Mouse (Mus musculus): ENCODE data around the gene Rtn4. TPM values are rescaled to one million over a fixed set of nuclear protein-coding genes. Genes with fewer than 3 reads are reported as not detected.
"Not testable (repeated sequence)": the region's sequence is repeated elsewhere in the genome, so short reads cannot be mapped to it uniquely, and the experiment has no call there.

Gene Rtn4
- polyA plus RNA-seq, 1 experiment from 2014 or later, result 73.7 TPM

DNA sequence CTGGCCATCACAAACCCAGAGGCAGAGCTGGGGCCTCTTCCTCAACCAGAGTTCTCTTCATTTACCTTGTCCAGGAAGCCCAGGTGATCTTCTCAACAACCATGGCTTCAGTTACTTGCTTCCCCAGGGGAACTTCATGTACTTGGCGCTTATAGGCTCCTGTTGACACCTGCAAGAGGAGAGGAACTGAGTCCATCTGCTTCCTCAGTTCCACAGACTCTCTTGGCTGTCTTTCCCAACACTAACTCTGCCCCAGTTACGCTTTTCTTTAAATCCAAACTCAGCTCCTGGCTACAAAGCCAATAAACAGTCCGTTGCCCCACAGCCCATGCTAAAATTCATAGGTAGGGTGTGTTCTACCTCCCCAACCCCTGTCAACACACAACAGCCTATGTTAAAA lies 54.6 kb downstream of the Rtn4 start:
- Histone ChIP-seq H3K4me3 (ENCODE audit: low read depth, low read length) (no peak overlapping the region), H3K27ac (ENCODE audit: low read depth, low read length) (no peak overlapping the region), H3K36me3 (ENCODE audit: control insufficient read depth, insufficient read depth, low read length) (peaks cover 5% of the 10 kb centered on the region; the same call in 1 of the 2 replicates), H3K27me3 (ENCODE audit: control insufficient read depth, insufficient read depth, low read length) (no peaks in the 10 kb centered on the region), H3K9me3 (ENCODE audit: control insufficient read depth, low read length) (no peaks in the 10 kb centered on the region), H3K4me1 (replicated peaks; ENCODE audit: control insufficient read depth, insufficient read depth, low read length) (no peaks in the 10 kb centered on the region), H3K9ac (ENCODE audit: low read depth, low read length) (no peak overlapping the region), H3K4me2 (replicated peaks; ENCODE audit: low read depth, low read length) (no peak overlapping the region)
- 96% methylated on average over 3 of the region's 3 CpGs for WGBS
- DNase-seq (ENCODE audit: low spot score) (no peak), ATAC-seq (ENCODE audit: low FRiP score) (no peak)

DNA sequence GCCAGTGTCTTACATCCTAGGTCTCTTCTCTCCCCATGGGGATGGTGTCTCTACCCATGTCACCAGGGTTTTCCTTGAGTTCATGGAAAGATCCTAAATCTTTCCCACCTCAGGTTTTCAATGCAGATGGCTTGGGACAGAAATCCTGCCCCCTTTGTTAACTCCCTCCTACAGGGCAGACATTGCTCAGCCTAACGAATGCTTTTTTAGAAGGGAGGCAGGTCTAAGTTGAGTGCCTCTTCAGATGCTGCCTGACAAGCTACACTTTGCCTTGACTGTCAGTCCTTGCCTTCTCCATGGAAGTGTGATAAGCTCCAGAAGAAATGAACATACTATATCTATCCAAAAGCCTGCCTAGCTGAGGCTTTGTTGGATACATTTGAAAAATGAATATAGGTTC lies 55.1 kb downstream of the Rtn4 start:
- Histone ChIP-seq H3K4me2 (replicated peaks; ENCODE audit: low read depth, low read length) (no peak overlapping the region), H3K9ac (ENCODE audit: low read depth, low read length) (no peak overlapping the region), H3K4me1 (replicated peaks; ENCODE audit: control insufficient read depth, insufficient read depth, low read length) (no peaks in the 10 kb centered on the region), H3K27ac (ENCODE audit: low read depth, low read length) (no peak overlapping the region), H3K27me3 (ENCODE audit: control insufficient read depth, insufficient read depth, low read length) (no peaks in the 10 kb centered on the region), H3K36me3 (ENCODE audit: control insufficient read depth, insufficient read depth, low read length) (peaks cover 5% of the 10 kb centered on the region; the same call in 1 of the 2 replicates), H3K9me3 (ENCODE audit: control insufficient read depth, low read length) (no peaks in the 10 kb centered on the region), H3K4me3 (ENCODE audit: low read depth, low read length) (no peak overlapping the region)
- DNase-seq (ENCODE audit: low spot score) (no peak), ATAC-seq (ENCODE audit: low FRiP score) (no peak)
- WGBS, result 85% methylated on average over 1 of the region's 1 CpGs

DNA sequence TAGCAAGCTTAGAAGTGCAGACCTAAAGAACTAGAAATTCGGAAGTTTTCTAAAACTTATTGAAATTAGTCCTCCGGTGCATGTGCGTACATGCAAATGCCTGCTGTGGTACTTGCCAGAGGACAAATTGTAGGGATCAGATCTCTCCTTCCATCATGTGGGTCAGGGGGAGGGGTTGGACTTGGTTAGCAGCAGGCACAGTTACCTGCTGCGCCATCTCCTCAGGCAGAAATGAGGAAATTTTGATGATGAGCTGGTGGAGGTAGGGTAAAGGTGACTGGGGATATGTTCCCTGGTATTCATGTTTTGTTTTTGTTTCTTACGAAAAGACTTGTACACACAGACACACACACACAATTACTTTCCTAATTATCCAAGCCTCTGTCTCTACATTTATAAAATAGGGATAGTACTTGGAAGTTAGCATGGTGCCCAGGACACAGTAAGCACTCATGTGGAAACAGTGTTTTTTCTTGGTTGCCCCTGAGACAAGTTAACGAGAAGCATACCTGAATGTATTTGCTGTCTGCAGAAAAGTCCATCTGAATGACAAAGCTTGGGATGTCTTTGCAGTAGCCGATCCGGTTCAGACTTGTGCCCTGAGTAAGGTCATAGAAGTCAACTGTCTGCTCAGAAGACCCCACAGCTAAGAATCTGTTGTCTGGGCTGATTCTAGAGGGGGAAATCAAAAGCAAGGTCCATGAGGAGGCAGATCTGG lies 56.2 kb downstream of the Rtn4 start:
- H3K4me2 ChIP-seq (replicated peaks; ENCODE audit: low read depth, low read length), result no peak overlapping the region
- no peak for DNase-seq (ENCODE audit: low spot score)
- H3K4me3 ChIP-seq (ENCODE audit: low read depth, low read length), result no peak overlapping the region
- H3K9ac ChIP-seq (ENCODE audit: low read depth, low read length), result no peak overlapping the region
- ATAC-seq (ENCODE audit: low FRiP score), result no peak
- no peaks in the 10 kb centered on the region for H3K4me1 ChIP-seq (replicated peaks; ENCODE audit: control insufficient read depth, insufficient read depth, low read length)
- no peaks in the 10 kb centered on the region for H3K27me3 ChIP-seq (ENCODE audit: control insufficient read depth, insufficient read depth, low read length)
- no peak overlapping the region for H3K27ac ChIP-seq (ENCODE audit: low read depth, low read length)
- H3K36me3 ChIP-seq (ENCODE audit: control insufficient read depth, insufficient read depth, low read length), result peaks cover 5% of the 10 kb centered on the region; the same call in 1 of the 2 replicates
- WGBS, result 93% methylated on average over 8 of the region's 8 CpGs
- H3K9me3 ChIP-seq (ENCODE audit: control insufficient read depth, low read length), result no peaks in the 10 kb centered on the region

DNA sequence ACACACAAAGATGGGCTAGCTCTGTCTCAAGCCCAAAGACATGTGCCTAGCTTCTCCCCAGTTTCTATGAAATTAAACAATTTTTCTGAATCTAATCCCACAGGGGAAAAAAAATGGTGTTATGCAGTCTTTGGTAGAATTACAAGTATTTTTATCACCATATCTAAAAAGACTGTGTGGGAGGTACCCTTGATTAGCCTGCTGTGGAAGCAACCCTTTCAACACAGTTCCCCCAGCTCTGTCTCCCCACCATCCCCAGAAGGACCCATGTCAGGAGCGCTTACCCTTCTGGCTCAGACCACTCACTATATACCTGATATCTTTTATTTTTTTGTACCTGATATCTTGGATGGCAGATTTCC lies 56.7 kb downstream of the Rtn4 start:
- ATAC-seq (ENCODE audit: low FRiP score), result no peak
- peaks cover 5% of the 10 kb centered on the region; the same call in 1 of the 2 replicates for H3K36me3 ChIP-seq (ENCODE audit: control insufficient read depth, insufficient read depth, low read length)
- H3K4me2 ChIP-seq (replicated peaks; ENCODE audit: low read depth, low read length), result no peak overlapping the region
- no peak overlapping the region for H3K4me3 ChIP-seq (ENCODE audit: low read depth, low read length)
- H3K9ac ChIP-seq (ENCODE audit: low read depth, low read length), result no peak overlapping the region
- DNase-seq (ENCODE audit: low spot score), result no peak
- H3K9me3 ChIP-seq (ENCODE audit: control insufficient read depth, low read length), result no peaks in the 10 kb centered on the region
- WGBS, result 100% methylated on average over 1 of the region's 1 CpGs
- H3K27me3 ChIP-seq (ENCODE audit: control insufficient read depth, insufficient read depth, low read length), result no peaks in the 10 kb centered on the region
- no peaks in the 10 kb centered on the region for H3K4me1 ChIP-seq (replicated peaks; ENCODE audit: control insufficient read depth, insufficient read depth, low read length)
- H3K27ac ChIP-seq (ENCODE audit: low read depth, low read length), result no peak overlapping the region

DNA sequence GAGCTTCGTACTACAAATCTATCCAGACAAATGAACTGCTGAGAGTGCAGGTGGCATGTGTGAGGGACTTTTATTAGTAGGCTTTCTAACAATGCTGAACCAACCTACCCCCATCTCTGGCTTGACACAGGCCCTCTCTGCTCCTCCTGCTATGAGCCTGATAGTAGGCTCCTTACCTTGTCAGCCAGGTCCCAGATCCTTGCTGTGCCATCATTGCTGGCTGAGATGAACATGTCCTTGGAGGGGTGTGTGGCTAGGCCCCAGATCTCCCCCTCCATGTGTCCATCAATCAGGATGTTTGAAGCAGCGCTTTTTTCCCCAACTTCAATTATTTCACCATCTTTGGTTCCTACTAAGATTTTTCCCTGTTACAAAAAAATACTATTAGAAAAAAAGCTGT lies 58.3 kb downstream of the Rtn4 start:
- Histone ChIP-seq H3K9me3 (ENCODE audit: control insufficient read depth, low read length) (no peaks in the 10 kb centered on the region), H3K4me3 (ENCODE audit: low read depth, low read length) (no peak overlapping the region), H3K9ac (ENCODE audit: low read depth, low read length) (no peak overlapping the region), H3K4me2 (replicated peaks; ENCODE audit: low read depth, low read length) (no peak overlapping the region), H3K27ac (ENCODE audit: low read depth, low read length) (no peak overlapping the region), H3K36me3 (ENCODE audit: control insufficient read depth, insufficient read depth, low read length) (peaks cover 5% of the 10 kb centered on the region; the same call in 1 of the 2 replicates), H3K4me1 (replicated peaks; ENCODE audit: control insufficient read depth, insufficient read depth, low read length) (no peaks in the 10 kb centered on the region), H3K27me3 (ENCODE audit: control insufficient read depth, insufficient read depth, low read length) (no peaks in the 10 kb centered on the region)
- DNase-seq (ENCODE audit: low spot score), result no peak
- ATAC-seq (ENCODE audit: low FRiP score), result no peak
- WGBS, result 88% methylated on average over 2 of the region's 2 CpGs

DNA sequence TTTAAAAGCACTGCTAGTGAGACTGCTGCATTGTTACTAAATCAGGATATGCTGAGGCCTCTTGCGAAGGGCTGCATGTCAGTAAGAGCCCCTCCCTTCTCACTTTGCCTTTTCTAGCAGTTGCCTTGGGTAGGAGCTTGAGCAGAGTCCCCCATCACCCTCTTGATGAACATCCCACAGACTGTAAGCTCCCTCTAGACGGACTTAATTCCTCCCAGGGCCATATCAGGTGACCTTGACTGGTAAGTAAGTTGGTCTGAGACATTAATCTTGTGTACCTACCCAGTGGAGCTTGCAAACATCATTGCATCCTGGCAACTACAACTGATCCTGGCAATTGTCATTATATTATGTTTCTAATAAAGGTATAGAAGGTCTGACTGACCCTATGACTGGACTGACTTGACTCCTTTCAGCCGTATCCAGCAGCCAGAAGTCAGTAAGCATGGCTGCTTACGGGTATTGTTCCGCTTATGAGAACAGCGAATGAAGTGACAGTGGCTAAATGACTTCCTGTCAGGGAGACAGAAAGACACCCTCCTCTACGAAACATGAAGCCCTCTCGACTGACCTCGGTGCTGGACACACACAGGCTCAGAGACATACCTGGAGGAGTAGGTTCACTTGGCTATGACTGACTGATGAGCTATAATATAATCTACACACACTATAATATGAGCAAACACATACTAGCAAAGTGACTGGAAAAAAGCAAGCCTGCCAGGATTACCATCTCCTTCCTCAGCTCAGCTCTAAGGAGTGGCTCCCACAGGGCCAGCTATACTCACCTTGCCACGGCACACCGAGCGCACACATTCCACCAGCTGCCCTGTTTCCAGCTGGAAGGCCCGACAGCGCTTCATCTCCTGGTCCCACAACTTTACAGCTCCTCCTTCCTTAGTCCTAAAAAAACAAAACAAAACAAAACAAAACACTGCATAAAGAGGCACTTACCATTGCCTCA lies 59.2 kb downstream of the Rtn4 start:
- no peaks in the 10 kb centered on the region for H3K27me3 ChIP-seq (ENCODE audit: control insufficient read depth, insufficient read depth, low read length)
- H3K4me1 ChIP-seq (replicated peaks; ENCODE audit: control insufficient read depth, insufficient read depth, low read length), result no peaks in the 10 kb centered on the region
- no peaks in the 10 kb centered on the region for H3K9me3 ChIP-seq (ENCODE audit: control insufficient read depth, low read length)
- no peak for DNase-seq (ENCODE audit: low spot score)
- 89% methylated on average over 14 of the region's 14 CpGs for WGBS
- H3K4me2 ChIP-seq (replicated peaks; ENCODE audit: low read depth, low read length), result no peak overlapping the region
- H3K4me3 ChIP-seq (ENCODE audit: low read depth, low read length), result no peak overlapping the region
- no peak for ATAC-seq (ENCODE audit: low FRiP score)
- H3K27ac ChIP-seq (ENCODE audit: low read depth, low read length), result no peak overlapping the region
- H3K9ac ChIP-seq (ENCODE audit: low read depth, low read length), result no peak overlapping the region
- no peaks in the 10 kb centered on the region; the same call in 1 of the 2 replicates for H3K36me3 ChIP-seq (ENCODE audit: control insufficient read depth, insufficient read depth, low read length)

DNA sequence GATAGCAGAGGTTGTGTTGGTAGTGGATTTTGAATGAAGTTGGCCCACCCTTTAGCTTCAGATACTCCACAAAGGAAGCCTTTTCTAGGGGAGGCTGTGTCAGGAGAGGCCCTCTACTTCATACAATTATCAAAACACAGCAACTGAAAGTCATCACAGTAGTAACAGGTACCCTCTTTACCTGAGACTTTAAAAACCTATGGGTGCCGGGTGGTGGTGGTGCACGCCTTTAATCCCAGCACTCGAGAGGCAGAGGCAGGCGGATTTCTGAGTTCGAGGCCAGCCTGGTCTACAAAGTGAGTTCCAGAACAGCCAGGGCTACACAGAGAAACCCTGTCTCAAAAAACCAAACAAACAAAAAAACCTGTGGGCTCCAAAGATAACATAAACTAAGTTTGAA lies 63.3 kb downstream of the Rtn4 start:
- not testable (repeated sequence) for H3K4me3 ChIP-seq (ENCODE audit: low read depth, low read length); H3K4me1 ChIP-seq (replicated peaks; ENCODE audit: control insufficient read depth, insufficient read depth, low read length); ATAC-seq (ENCODE audit: low FRiP score); H3K9me3 ChIP-seq (ENCODE audit: control insufficient read depth, low read length); H3K4me2 ChIP-seq (replicated peaks; ENCODE audit: low read depth, low read length); H3K27me3 ChIP-seq (ENCODE audit: control insufficient read depth, insufficient read depth, low read length); H3K36me3 ChIP-seq (ENCODE audit: control insufficient read depth, insufficient read depth, low read length); H3K27ac ChIP-seq (ENCODE audit: low read depth, low read length); DNase-seq (ENCODE audit: low spot score); H3K9ac ChIP-seq (ENCODE audit: low read depth, low read length)
- 88% methylated on average over 5 of the region's 5 CpGs for WGBS

DNA sequence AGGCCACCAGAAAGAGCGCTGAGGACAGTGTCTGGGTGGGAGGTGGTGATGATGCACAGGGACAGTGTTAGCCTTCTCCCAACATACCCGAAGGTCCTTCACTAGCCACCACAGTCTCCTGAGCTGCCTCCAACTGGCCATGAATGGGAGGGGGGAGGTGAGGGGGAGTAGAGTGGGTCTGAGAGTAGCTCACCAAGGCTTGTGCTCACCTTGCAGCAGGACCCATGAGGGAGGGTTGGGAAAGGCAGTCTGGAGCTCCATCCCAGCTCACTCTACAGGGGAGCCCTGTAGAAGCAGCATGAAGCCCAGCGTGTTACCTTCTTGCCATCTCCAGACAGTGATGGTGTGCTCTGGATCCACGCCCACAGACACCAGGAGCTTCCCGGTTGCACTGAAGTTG lies 65.9 kb downstream of the Rtn4 start:
- H3K27ac ChIP-seq (ENCODE audit: low read depth, low read length), result no peak overlapping the region
- H3K4me2 ChIP-seq (replicated peaks; ENCODE audit: low read depth, low read length), result no peak overlapping the region
- H3K4me3 ChIP-seq (ENCODE audit: low read depth, low read length), result no peak overlapping the region
- no peak overlapping the region for H3K9ac ChIP-seq (ENCODE audit: low read depth, low read length)
- no peaks in the 10 kb centered on the region for H3K36me3 ChIP-seq (ENCODE audit: control insufficient read depth, insufficient read depth, low read length)
- WGBS, result 83% methylated on average over 5 of the region's 5 CpGs
- no peaks in the 10 kb centered on the region for H3K4me1 ChIP-seq (replicated peaks; ENCODE audit: control insufficient read depth, insufficient read depth, low read length)
- no peak for ATAC-seq (ENCODE audit: low FRiP score)
- H3K9me3 ChIP-seq (ENCODE audit: control insufficient read depth, low read length), result no peaks in the 10 kb centered on the region
- no peaks in the 10 kb centered on the region for H3K27me3 ChIP-seq (ENCODE audit: control insufficient read depth, insufficient read depth, low read length)
- DNase-seq (ENCODE audit: low spot score), result no peak
